Mouse (Mus musculus) splenic B cell, adult 2 months (primary cell): ENCODE data around the gene Fpgs.

Experiments used
- DNase-seq: peaks from one replicate; pipeline ENCODE4 v3.0.0-alpha.2; 2011; ENCODE audit warnings: low read depth, low spot score
- H3K27me3 ChIP-seq: 2 replicates; pipeline ENCODE4 v1.6.1; 2012; ENCODE audit warnings: mild to moderate bottlenecking, low read length, moderate library complexity, mixed read lengths; ENCODE audit not compliant: control insufficient read depth, poor library complexity, insufficient read depth, severe bottlenecking
- H3K36me3 ChIP-seq: 2 replicates; pipeline ENCODE4 v1.6.1; 2012; ENCODE audit warnings: mild to moderate bottlenecking, low read length, moderate library complexity, mixed read lengths; ENCODE audit not compliant: control insufficient read depth, poor library complexity, insufficient read depth, severe bottlenecking

The Fpgs gene

DNA sequence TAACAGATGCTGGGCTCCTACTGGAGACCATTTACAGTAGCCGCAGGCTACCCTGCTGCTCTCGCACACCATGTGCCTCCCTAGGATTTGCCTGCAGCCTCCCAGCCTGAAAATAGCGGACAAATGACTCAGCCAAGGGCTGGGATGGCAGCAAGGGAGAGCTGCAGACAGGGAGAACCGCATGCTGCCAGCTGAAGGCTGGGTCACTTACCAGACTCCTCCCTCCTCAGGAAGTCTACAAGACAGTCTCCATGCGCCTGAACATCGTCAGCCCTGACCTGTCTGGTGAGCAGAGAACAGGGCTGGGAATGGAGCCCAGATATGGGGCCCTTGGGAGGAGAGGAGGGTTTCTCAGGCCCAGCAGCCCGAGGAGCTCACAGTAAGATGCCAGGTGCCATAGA, 23.9 kb downstream of the Fpgs start:
- no peak for DNase-seq
- no peaks in the 10 kb centered on the region for H3K27me3 ChIP-seq
- no peaks in the 10 kb centered on the region for H3K36me3 ChIP-seq

DNA sequence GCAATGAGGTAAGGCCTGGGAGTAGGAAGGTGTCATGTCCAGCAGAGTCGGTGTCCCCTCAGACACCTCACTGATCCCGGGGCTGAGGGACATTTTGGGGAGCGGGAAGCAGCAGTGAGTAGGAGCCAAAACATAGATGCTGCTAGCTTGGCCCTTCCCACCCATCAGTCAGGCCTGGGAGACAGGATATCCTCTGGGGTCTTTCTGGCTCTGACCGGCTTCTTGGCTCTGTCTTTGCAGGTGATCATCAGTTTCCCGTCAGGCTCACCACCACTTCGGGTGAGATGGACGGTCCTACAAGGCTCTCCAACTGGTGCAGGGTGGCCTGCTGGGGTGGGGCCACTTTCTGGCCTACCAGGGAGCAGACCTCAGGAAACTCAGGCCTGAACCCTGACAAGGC, 26.3 kb downstream of the Fpgs start:
- H3K27me3 ChIP-seq = no peaks in the 10 kb centered on the region
- DNase-seq = no peak
- no peaks in the 10 kb centered on the region for H3K36me3 ChIP-seq

DNA sequence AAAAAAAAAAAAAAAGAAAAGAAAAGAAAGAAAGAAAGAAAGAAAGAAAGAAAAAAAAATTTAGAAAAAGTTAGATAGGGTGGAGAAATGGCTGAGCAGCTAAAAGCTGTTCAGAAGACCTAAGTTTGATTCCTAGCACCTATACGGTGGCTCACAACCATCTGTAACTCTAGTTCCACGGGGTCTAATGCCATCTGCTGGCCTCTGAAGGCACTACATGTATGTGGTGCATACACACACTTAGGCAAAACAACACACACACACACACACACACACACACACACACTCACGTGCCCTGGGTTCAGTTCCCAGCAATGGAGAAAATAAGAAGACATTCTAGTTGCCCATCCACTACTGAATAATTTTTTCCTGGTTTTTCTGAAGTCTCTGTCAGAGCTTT, 27.1 kb downstream of the Fpgs start:
- H3K27me3 ChIP-seq = no peaks in the 10 kb centered on the region
- H3K36me3 ChIP-seq = no peaks in the 10 kb centered on the region
- no peak for DNase-seq

DNA sequence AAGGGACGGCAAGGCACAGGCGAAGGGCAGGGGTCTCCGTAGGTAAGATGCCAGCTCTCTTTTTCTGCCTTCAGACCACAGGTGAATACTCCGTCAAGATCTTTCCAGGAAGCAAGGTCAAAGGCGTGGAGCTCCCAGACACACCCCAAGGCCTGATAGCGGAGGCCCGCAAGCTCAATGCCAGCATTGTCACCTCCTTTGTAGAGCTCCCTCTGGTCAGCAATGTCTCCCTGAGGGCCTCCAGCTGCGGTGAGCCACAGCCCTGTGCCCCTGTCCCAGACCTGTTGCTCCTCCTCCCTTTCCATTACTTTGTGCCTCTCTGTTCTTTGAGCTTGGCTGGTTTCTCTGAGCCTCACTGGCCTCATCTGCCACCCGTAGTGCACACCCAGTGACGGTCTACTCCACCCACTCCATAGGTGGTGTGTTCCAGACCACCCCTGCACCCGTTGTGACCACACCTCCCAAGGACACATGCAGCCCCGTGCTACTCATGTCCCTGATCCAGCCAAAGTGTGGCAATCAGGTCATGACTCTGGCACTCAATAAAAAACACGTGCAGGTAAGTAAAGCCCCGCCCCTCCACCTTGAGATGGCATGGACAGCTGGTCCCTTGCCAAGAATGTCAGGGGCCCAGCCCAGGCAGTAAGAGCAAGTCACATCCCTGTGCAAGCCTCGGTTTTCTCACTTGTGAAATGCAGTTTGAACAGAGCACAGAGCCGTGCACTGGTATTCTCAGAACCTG, 30.6 kb downstream of the Fpgs start:
- no peak for DNase-seq
- Histone ChIP-seq H3K36me3 (no peaks in the 10 kb centered on the region), H3K27me3 (no peaks in the 10 kb centered on the region)

DNA sequence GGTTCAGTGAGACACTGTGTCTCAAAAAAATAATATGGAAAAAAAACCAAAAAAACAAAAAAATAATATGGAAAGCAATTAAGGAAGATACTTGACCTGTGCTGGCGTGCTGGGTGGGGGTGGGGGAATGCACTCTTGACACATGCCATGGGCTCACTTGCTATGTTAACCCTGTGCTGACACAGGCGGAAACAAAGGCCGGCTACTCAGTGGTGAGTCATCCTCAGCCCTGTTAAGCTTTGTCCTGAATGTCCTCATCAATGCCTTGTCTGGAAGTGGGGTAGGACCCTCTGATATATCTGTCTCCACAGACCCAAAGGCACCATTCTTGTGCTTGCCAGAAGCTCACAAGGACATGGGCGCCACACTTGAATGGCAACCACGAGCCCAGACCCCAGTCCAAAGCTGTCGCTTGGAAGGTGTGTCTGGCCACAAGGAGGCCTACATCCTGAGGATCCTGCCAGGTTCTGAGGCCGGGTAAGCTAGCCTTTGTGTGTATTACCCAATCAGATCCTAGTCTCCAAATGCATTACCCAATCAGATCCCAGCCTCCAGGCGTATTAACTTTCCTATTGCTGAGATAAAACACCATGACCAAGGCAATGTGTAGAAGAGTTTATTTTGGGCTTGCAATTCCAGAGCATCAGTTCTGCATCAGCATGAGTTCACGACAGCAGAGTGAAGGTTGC, 31.9 kb downstream of the Fpgs start:
- H3K36me3 ChIP-seq = no peaks in the 10 kb centered on the region
- no peak for DNase-seq
- no peaks in the 10 kb centered on the region for H3K27me3 ChIP-seq

DNA sequence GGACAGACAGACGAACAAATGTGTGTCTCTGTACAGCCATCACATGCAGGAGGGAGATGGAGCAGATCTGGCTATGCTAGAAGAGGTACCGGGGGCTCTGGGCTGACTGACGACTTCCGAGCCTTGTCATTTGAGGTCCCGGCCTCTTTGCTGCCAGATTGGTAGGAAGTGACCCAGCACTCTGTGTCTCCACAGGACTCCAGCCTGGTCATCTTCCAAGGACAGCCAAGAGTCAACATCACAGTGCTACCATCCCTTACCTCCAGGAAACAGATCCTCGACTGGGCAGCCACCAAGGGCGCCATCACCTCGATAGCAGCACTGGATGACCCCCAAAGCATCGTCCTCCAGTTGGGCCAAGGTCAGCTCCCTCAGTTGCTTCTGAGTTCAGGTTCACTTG, 32.8 kb downstream of the Fpgs start:
- H3K36me3 ChIP-seq = no peaks in the 10 kb centered on the region
- no peaks in the 10 kb centered on the region for H3K27me3 ChIP-seq
- no peak for DNase-seq

DNA sequence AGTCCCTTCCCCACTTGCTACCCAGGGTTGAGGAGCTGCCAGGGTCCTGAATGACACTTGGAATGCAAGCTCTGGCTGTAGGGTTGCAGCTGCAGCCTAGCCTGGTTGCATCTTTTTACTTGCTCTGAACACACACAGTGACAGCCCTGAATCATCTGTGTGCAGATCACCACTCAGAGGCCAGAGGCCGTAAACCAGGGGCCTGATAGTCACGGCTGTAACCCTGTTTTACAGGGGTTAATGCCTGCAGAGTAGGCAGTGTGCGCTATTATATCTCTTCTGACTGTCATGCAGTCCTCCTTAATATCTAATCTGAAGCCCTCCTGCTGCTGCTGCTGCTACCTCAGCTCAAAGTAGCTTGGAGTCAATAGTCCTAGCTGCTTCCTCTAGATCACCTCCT, 34.1 kb downstream of the Fpgs start:
- Histone ChIP-seq H3K27me3 (no peaks in the 10 kb centered on the region), H3K36me3 (no peaks in the 10 kb centered on the region)
- no peak for DNase-seq

DNA sequence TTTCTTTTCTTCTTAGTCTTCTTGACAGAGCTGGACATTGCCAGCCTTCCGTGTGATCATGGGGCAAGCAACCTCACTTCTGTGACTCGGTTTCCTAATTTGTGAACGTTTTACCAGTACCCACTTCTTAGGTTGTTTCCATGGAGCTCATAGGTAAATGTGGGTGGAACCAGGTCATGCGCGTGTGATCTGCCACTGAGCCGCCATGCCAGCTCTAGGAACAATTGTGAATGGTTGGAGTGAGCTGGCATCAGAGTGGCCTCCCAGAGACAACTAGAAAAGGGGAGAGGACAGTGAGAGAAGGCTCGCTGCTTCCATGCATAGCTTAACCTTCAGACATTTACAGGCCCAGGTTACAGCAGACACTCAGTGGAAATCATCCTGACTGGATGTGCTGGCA, 35.8 kb downstream of the Fpgs start:
- no peaks in the 10 kb centered on the region for H3K27me3 ChIP-seq
- no peak for DNase-seq
- no peaks in the 10 kb centered on the region for H3K36me3 ChIP-seq

DNA sequence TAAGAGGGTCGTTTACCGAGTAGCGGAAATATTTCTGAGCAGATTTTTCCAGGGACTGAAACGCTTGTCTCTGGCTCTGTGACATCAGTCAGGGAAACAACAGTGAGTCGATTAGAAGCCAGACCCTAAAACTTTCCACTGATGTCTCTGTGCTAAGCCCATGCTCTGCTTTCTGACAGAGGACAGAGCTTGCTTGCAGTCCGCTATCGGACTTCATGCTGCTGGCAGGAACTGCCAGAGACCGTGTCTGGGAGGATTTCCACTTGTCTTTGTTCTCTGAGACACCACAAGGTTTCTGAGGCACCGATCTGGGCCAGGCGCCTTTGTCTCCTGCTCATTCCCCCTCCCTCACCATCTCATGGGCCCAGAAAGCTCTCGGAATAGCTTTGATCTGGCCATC, 36.2 kb downstream of the Fpgs start:
- DNase-seq = no peak
- Histone ChIP-seq H3K27me3 (no peaks in the 10 kb centered on the region), H3K36me3 (no peaks in the 10 kb centered on the region)

DNA sequence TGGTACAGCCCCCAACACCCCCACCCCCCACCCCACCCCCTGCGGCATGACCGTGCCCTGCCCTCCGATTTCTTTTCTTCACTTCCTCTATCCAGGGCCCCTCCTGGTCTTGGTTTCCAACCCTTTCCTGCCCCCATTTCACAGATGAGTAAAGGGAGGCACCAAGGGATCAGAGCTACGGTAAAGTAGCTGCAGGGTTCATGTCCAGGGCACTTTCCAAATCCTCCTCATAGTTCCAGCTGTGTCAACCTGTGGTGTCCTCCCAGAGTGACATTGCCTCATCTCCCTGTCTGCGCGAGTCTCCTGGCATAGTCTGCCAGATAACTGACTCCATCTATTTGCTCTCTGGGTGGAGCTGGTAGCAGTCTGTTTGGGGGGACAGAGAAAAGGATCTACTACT, 38.1 kb downstream of the Fpgs start:
- H3K27me3 ChIP-seq = no peaks in the 10 kb centered on the region
- DNase-seq = no peak
- H3K36me3 ChIP-seq = no peaks in the 10 kb centered on the region

DNA sequence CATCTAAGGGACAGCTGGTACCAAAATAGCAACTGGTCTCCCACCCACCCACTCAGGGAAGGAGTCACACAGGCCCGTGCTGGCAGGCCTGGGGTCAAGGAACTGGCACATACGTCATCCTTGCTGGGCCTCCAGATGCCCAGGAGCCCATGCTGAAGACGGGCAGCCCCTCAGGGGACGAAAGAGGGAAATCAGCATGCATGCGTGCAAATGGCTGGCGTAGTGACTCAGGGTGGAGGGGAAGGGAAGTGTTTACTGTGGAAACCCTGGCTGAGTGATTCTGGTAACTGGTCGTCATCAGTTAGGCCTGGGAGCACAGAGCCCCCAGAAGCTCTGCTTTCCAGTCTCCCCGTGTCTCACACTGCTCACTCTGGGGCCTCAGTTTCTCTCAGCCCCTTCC, 38.6 kb downstream of the Fpgs start:
- Histone ChIP-seq H3K36me3 (no peaks in the 10 kb centered on the region), H3K27me3 (no peaks in the 10 kb centered on the region)
- no peak for DNase-seq

DNA sequence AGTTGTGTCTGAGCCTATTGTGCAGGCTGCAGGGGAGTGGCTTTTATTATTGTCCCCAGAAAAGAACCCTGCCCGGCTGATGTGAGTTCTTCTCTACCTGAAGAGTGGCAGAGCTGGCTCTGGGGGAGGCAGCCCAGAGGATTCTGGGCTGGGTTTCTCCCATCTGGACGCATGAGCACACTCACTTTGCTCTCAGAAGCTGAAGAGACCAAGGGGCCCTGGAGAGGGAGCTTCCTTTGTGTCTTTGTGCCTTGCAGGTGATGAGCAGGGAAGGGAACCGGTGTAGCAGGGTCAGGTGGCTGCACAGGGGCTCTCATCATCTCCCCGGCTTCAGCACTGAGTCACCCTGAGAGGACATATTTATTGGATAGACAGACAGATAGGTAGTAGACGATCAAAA, 41.7 kb downstream of the Fpgs start:
- no peaks in the 10 kb centered on the region for H3K36me3 ChIP-seq
- no peak for DNase-seq
- H3K27me3 ChIP-seq = no peaks in the 10 kb centered on the region

DNA sequence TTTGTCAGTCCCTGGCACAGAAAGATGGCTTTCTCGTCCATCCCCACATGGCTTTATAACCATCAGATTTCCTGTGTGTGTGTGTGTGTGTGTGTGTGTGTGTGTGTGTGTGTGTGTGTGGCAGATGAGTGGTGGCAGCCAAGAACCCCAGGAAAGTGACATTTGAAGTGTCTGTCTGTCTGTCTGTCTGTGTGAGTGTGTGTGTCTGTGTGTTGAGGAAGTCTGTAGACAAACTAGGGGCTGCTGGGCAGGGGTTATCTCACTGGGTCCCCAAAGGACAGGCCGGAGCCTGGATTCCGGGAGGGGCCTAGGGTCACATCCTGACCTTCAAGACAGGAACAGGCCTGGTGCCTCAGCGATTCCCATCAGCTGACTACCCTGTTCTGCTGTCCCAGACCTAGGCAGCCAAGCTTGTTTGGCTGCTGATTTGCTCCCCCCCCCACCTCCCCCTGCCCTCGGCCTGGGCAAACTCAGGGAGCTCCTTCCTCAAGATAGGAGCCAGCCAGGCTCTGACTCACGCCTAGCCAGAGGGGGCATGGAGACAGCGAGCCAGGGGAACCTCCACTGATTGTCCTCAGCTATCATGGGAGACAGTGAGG, 42.3 kb downstream of the Fpgs start:
- Histone ChIP-seq H3K27me3 (no peaks in the 10 kb centered on the region), H3K36me3 (no peaks in the 10 kb centered on the region)
- DNase-seq = no peak

DNA sequence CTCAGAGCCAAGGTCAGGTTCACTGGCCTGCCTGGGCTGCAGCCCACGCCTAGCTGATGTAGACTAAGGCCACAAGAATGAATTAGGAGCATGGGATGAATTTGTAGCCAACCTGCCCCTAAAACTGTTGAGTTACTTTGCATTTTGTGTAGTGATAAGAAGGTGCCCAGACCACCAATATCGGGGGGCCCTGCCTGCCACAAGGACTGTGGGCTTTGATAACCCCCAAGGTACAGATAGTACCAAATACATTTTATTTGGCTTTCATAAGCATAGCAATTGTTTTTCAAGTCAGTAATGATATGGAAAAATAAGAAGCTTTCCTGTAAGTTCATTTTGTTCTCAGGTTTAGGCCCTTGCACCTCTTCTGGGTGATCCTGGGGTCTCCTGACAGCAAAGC, 45.1 kb downstream of the Fpgs start:
- DNase-seq = no peak
- Histone ChIP-seq H3K27me3 (no peaks in the 10 kb centered on the region), H3K36me3 (no peaks in the 10 kb centered on the region)

DNA sequence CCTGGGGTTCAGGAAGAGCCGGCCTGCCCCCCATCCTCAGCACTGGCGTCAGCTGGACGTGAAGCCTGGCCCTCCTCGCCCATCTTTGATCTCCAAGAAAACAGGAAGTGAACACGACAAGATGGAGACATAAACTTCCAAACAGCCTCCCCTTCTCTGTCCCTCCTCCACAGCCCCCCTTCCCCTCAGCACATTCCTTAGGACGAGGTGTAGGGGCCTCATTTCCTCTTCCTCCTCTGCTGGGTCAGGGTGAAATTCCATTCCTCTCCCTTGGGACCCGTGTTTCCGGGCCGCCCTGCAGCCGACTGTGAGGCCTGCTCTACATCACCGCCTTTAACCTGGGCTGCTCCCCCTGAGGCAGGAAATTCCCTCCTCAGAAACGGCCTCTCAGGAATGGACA, 48.1 kb downstream of the Fpgs start:
- peak; percentile 45 for DNase-seq
- Histone ChIP-seq H3K36me3 (no peaks in the 10 kb centered on the region), H3K27me3 (no peaks in the 10 kb centered on the region)
